Mouse (Mus musculus) kidney, adult 2 months (tissue): Measurements from ENCODE around the gene E130114P18Rik. TPM values are rescaled to one million over a fixed set of nuclear protein-coding genes. Genes with fewer than 3 reads are reported as not detected.

Experiments
- DNase-seq: peaks from one replicate; pipeline ENCODE4 v3.0.0; 2021
- H3K27ac ChIP-seq: fragments of 200-500 bp; 2 replicates; pipeline ENCODE4 v1.5.1; 2012; ENCODE audit warnings: low read depth, low read length, control low read depth, inconsistent platforms; ENCODE audit not compliant: insufficient read depth
- H3K27me3 ChIP-seq: fragments of 200-500 bp; replicated peaks from 2 replicates; pipeline ENCODE4 v1.6.1; 2012; ENCODE audit warnings: mild to moderate bottlenecking, moderate library complexity, low read length, inconsistent platforms; ENCODE audit not compliant: control insufficient read depth, insufficient read depth
- H3K36me3 ChIP-seq: fragments of 200-500 bp; 2 replicates; pipeline ENCODE4 v1.6.1; 2012; ENCODE audit warnings: mild to moderate bottlenecking, moderate library complexity, low read length, inconsistent platforms; ENCODE audit not compliant: control insufficient read depth, insufficient read depth
- H3K4me1 ChIP-seq: fragments of 200-500 bp; 2 replicates; pipeline ENCODE4 v1.6.1; 2011; ENCODE audit warnings: low read length; ENCODE audit not compliant: control insufficient read depth, insufficient read depth
- H3K4me3 ChIP-seq: fragments of 200-500 bp; 2 replicates; pipeline ENCODE4 v1.5.1; 2011; ENCODE audit warnings: mild to moderate bottlenecking, low read depth, low read length, control low read depth; ENCODE audit not compliant: insufficient read depth
- CTCF ChIP-seq: fragments of 200-500 bp; conservative IDR thresholded peaks from 2 replicates; pipeline ENCODE4 v1.5.1; 2011; ENCODE audit warnings: low read depth, mild to moderate bottlenecking, control low read depth, low read length, moderate library complexity, mixed read lengths; ENCODE audit not compliant: insufficient read depth, insufficient read length
- POLR2A ChIP-seq: fragments of 200-500 bp; IDR thresholded peaks from one replicate; pipeline ENCODE4 v1.6.1; 2011; ENCODE audit warnings: low read depth, low read length, control low read depth
- WGBS: fragments of 180-500 bp; shearing (Covaris S2); methylation state at CpG from one replicate; pipeline ENCODE4 v1.1.7; 2018; 5-methylcytosine and 5-hydroxymethylcytosine counted together
- polyA plus RNA-seq: library from polyadenylated mRNA; depleted of rRNA; stranded (reverse); fragments of >200 nt; gene quantifications from 2 replicates; pipeline ENCODE4 v1.2.3, GENCODE M21; 2012; rRNA removed

E130114P18Rik gene
- polyA plus RNA-seq = 0.10 and 0.45 TPM in 2 replicates

- TF ChIP-seq CTCF (no peak), POLR2A (no peak)
- Histone ChIP-seq H3K4me1 (peaks cover 5% of the 10 kb centered on the region; the same call in 1 of the 2 replicates), H3K4me3 (peak within 1 kb of the TSS; percentile 100), H3K36me3 (no peaks in the 10 kb centered on the region), H3K27ac (peak within 1 kb of the TSS; percentile 85), H3K27me3 (no peaks in the 10 kb centered on the region)
- DNase-seq = peak; percentile 88
- under 1% methylated on average over 37 of the region's 37 CpGs for WGBS
Measured at GRCm38 (mm10) chr4:97777706-97778176, at the start of gene E130114P18Rik. Gene E130114P18Rik, minus strand, starts transcription at chr4:97778078.

DNA sequence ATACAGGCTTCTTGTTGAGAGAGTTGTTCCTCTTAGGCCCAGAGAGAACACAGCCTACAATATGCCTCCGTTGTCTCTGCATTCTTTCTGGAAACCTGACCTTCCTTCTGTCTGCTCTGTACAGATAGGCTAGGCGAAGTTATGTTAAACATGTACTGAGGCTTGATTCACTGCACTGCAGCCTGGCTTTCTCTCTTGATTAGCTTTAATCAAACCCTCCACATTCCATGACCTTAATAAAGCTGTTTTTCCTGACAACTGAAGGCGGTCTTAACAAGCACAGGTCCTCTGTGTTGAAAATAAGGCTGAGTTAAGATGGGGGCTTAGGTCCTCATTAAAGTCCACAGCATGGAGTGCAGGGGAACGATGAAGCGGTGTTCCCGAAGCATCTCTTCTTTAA, 49.2 kb upstream of the E130114P18Rik start:
- Histone ChIP-seq H3K27ac (no peak overlapping the region), H3K4me1 (peaks cover 15% of the 10 kb centered on the region; the same call in 1 of the 2 replicates), H3K4me3 (no peak overlapping the region), H3K27me3 (no peaks in the 10 kb centered on the region), H3K36me3 (no peaks in the 10 kb centered on the region)
- WGBS = 80% methylated on average over 6 of the region's 6 CpGs
- TF ChIP-seq CTCF = no peak
- no peak for TF ChIP-seq POLR2A
- no peak for DNase-seq

GRCm38 (mm10) chr4:97825841-97826240, 48.0 kb upstream of the E130114P18Rik start:
- no peak overlapping the region for H3K4me3 ChIP-seq
- no peaks in the 10 kb centered on the region for H3K36me3 ChIP-seq
- H3K27ac ChIP-seq = no peak overlapping the region
- no peak for DNase-seq
- H3K27me3 ChIP-seq = no peaks in the 10 kb centered on the region
- TF ChIP-seq POLR2A = no peak
- no peak for TF ChIP-seq CTCF
- WGBS = 85% methylated on average over 4 of the region's 4 CpGs
- peaks cover 21% of the 10 kb centered on the region for H3K4me1 ChIP-seq

DNA sequence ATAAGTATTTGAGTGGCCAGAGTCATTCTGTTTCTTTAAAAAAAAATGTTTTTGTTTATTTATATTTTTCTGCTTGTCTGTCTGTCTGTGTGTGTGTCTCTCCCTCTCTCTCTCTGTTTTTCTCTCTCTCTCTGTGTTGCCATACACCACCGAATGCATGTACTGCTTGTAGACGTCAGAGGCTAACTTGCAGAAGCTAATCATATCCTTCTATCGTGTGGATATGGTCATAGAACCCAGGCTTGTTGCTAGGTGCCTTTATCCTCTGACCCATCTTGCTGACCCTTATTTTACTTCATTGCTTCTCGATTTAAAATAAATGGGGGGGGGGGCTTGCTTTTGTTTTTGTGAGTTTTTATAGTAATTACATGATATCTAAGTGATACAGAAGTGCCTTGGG, 47.6 kb upstream of the E130114P18Rik start:
- WGBS = 82% methylated on average over 4 of the region's 4 CpGs
- no peak overlapping the region for H3K27ac ChIP-seq
- peaks cover 26% of the 10 kb centered on the region for H3K4me1 ChIP-seq
- DNase-seq = no peak
- no peaks in the 10 kb centered on the region for H3K36me3 ChIP-seq
- no peaks in the 10 kb centered on the region for H3K27me3 ChIP-seq
- TF ChIP-seq CTCF (no peak), POLR2A (no peak)
- H3K4me3 ChIP-seq = no peak overlapping the region

- H3K4me3 ChIP-seq = no peak overlapping the region
- H3K27ac ChIP-seq = peak overlapping the region; percentile 2
- peaks cover 30% of the 10 kb centered on the region for H3K4me1 ChIP-seq
- H3K36me3 ChIP-seq = no peaks in the 10 kb centered on the region
- DNase-seq = peak; percentile 60
- no peaks in the 10 kb centered on the region for H3K27me3 ChIP-seq
- WGBS = 60% methylated on average over 4 of the region's 4 CpGs
- TF ChIP-seq CTCF (no peak), POLR2A (no peak)
Measured at GRCm38 (mm10) chr4:97824451-97824850, 46.6 kb upstream of the E130114P18Rik start.

DNA sequence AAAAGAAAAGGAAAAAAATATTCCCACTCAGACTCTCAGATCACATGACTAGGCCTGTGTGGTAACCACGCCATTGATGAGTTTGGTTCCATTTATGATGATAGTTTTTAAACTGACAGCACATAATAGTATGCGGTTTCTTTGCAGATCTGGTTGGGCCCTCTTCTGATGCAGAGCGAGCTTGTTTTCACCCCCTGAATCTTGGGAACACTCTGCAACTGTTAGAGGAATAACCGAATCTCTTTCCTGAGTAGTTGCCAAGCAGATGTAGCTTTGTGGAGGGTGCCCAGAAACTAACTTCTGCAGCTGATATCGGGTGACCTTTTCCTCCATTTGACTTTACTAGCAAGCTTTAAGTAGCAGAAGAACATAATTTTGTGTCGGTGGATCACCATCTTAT, 45.6 kb upstream of the E130114P18Rik start:
- Histone ChIP-seq H3K36me3 (no peaks in the 10 kb centered on the region), H3K27me3 (no peaks in the 10 kb centered on the region), H3K27ac (no peak overlapping the region), H3K4me1 (peaks cover 31% of the 10 kb centered on the region), H3K4me3 (no peak overlapping the region)
- 90% methylated on average over 6 of the region's 6 CpGs for WGBS
- no peak for TF ChIP-seq CTCF
- TF ChIP-seq POLR2A = no peak
- DNase-seq = no peak

- Histone ChIP-seq H3K4me1 (peaks cover 30% of the 10 kb centered on the region), H3K27me3 (no peaks in the 10 kb centered on the region), H3K36me3 (no peaks in the 10 kb centered on the region), H3K4me3 (no peak overlapping the region), H3K27ac (peak overlapping the region; percentile 71)
- DNase-seq = no peak
- 74% methylated on average over 4 of the region's 4 CpGs for WGBS
- TF ChIP-seq CTCF = no peak
- TF ChIP-seq POLR2A = no peak
Measured at GRCm38 (mm10) chr4:97821556-97822251, 43.8 kb upstream of the E130114P18Rik start.
